29 mouse cellular contexts compared by ENCODE assay signal in genomic region chr8:61775936-61776335, GRCm38 (mm10).
A peak's percentile ranks its signal among the peaks of the same experiment; 100 is the strongest.
DNase-seq lines count a peak whose midpoint lies in the region; ATAC-seq lines count a peak whose summit lies in the region.
"Had no signal": no experiment of that assay in that cellular context is flagged by ENCODE, and none has a peak within 500 bp of the region (broad histone marks: within the 10 kb centered on the region; RNA-seq: fewer than 3 reads in every experiment).

No protein-coding gene starts in this region.

- no peak for ATAC-seq in embryonic facial prominence, embryonic 11.5 days (replicated peaks; ENCODE audit: insufficient number of reproducible peaks, low FRiP score, low TSS enrichment, low read depth)
- ATAC-seq in lung, embryonic 15.5 days (ENCODE audit: borderline replicate concordance, extremely low read depth, low FRiP score, low TSS enrichment): no peak
- ATAC-seq in embryonic facial prominence, embryonic 15.5 days (ENCODE audit: insufficient number of reproducible peaks, low FRiP score, low TSS enrichment, low read depth): no peak
- no peak for ATAC-seq in kidney, embryonic 16.5 days (ENCODE audit: low FRiP score, low TSS enrichment)
- ATAC-seq: activated CD4-positive, CD25-positive, alpha-beta regulatory T cell, adult 4 months; CD4-positive, CD25-positive, alpha-beta regulatory T cell, adult 4 months; forebrain, embryonic 16.5 days; hindbrain, postnatal 0 days; intestine, embryonic 15.5 days had no signal

- peak; percentile 19 for DNase-seq in embryonic facial prominence, embryonic 11.5 days (ENCODE audit: low spot score)
- DNase-seq in embryonic facial prominence, embryonic 10.5 days (ENCODE audit: low spot score): no peak
- no peak for DNase-seq in lung, postnatal 4 days
- DNase-seq in urinary bladder, adult 2 months (ENCODE audit: low spot score): no peak
- DNase-seq: adrenal gland, adult 2 months; adrenal gland, postnatal 36 days; cerebellum, adult 9-10 months; gastrocnemius, adult 2 months; heart, postnatal 36 days; kidney, adult 2 months; layer of hippocampus, postnatal 36 days; left cerebral cortex, postnatal 4 days; midbrain, embryonic 14.5 days; right cerebral cortex, adult 18-20 months; spleen, adult 18-20 months; thymus, postnatal 14 days had no signal

- H3K27ac ChIP-seq in embryonic facial prominence, embryonic 11.5 days (replicated peaks; ENCODE audit: low read depth, low read length): no peak overlapping the region
- no peak overlapping the region for H3K27ac ChIP-seq in embryonic facial prominence, embryonic 10.5 days (replicated peaks)
- peak overlapping the region; percentile 47; the same call in 1 of the 2 replicates for H3K27ac ChIP-seq in lung, embryonic 15.5 days
- peak overlapping the region; percentile 44; the same call in 1 of the 2 replicates for H3K27ac ChIP-seq in embryonic facial prominence, embryonic 15.5 days (replicated peaks)
- no peak overlapping the region for H3K27ac ChIP-seq in kidney, embryonic 16.5 days (ENCODE audit: low read length)
- H3K27ac ChIP-seq: gastrocnemius, adult 2 months; hindbrain, embryonic 12.5 days; hindbrain, postnatal 0 days; intestine, embryonic 15.5 days; kidney, postnatal 0 days; liver, embryonic 15.5 days; macrophage had no signal

- H3K4me3 ChIP-seq in embryonic facial prominence, embryonic 11.5 days (ENCODE audit: low read depth, low read length): no peak overlapping the region
- no peak overlapping the region for H3K4me3 ChIP-seq in embryonic facial prominence, embryonic 10.5 days
- H3K4me3 ChIP-seq in lung, embryonic 15.5 days: no peak overlapping the region
- H3K4me3 ChIP-seq in embryonic facial prominence, embryonic 15.5 days (replicated peaks): no peak overlapping the region
- no peak overlapping the region for H3K4me3 ChIP-seq in kidney, embryonic 16.5 days (ENCODE audit: low read length)
- H3K4me3 ChIP-seq: erythroblast, embryonic 14.5 days; gastrocnemius, adult 2 months; hindbrain, embryonic 12.5 days; intestine, embryonic 15.5 days; liver, embryonic 15.5 days had no signal

- 66% methylated on average over 6 of the region's 6 CpGs for WGBS in embryonic facial prominence, embryonic 11.5 days
- WGBS in embryonic facial prominence, embryonic 10.5 days: 79% methylated on average over 6 of the region's 6 CpGs
- WGBS in lung, embryonic 15.5 days: 34% methylated on average over 6 of the region's 6 CpGs
- WGBS in embryonic facial prominence, embryonic 15.5 days: 17% methylated on average over 6 of the region's 6 CpGs
- WGBS in kidney, embryonic 16.5 days: 74% methylated on average over 6 of the region's 6 CpGs

- H3K4me2 ChIP-seq in embryonic facial prominence, embryonic 11.5 days (ENCODE audit: low read depth, low read length): no peak overlapping the region
- H3K4me2 ChIP-seq in lung, embryonic 15.5 days: peak overlapping the region; percentile 35; the same call in 1 of the 2 replicates
- no peak overlapping the region for H3K4me2 ChIP-seq in embryonic facial prominence, embryonic 15.5 days (replicated peaks)
- H3K4me2 ChIP-seq in kidney, embryonic 16.5 days (replicated peaks; ENCODE audit: low read depth, low read length): no peak overlapping the region
- H3K4me2 ChIP-seq: hindbrain, embryonic 12.5 days; intestine, embryonic 15.5 days; liver, embryonic 15.5 days had no signal

- no peaks in the 10 kb centered on the region for H3K27me3 ChIP-seq in embryonic facial prominence, embryonic 11.5 days (ENCODE audit: control insufficient read depth, insufficient read depth, low read length)
- no peaks in the 10 kb centered on the region for H3K27me3 ChIP-seq in embryonic facial prominence, embryonic 10.5 days (replicated peaks; ENCODE audit: low read depth, poor library complexity, severe bottlenecking)
- no peaks in the 10 kb centered on the region for H3K27me3 ChIP-seq in lung, embryonic 15.5 days
- H3K27me3 ChIP-seq in embryonic facial prominence, embryonic 15.5 days: no peaks in the 10 kb centered on the region
- H3K27me3 ChIP-seq in kidney, embryonic 16.5 days (ENCODE audit: insufficient read depth, low read length): no peaks in the 10 kb centered on the region; the same call in 1 of the 2 replicates
- H3K27me3 ChIP-seq: hindbrain, embryonic 12.5 days; intestine, embryonic 15.5 days; liver, embryonic 15.5 days had no signal

- H3K36me3 ChIP-seq in embryonic facial prominence, embryonic 11.5 days (replicated peaks; ENCODE audit: control insufficient read depth, insufficient read depth, low read depth, low read length): no peaks in the 10 kb centered on the region
- H3K36me3 ChIP-seq in embryonic facial prominence, embryonic 10.5 days (replicated peaks): no peaks in the 10 kb centered on the region
- H3K36me3 ChIP-seq in lung, embryonic 15.5 days: no peaks in the 10 kb centered on the region
- no peaks in the 10 kb centered on the region for H3K36me3 ChIP-seq in embryonic facial prominence, embryonic 15.5 days
- no peaks in the 10 kb centered on the region for H3K36me3 ChIP-seq in kidney, embryonic 16.5 days (ENCODE audit: insufficient read depth, low read length)
- H3K36me3 ChIP-seq: hindbrain, embryonic 12.5 days; intestine, embryonic 15.5 days; liver, embryonic 15.5 days had no signal

- H3K9me3 ChIP-seq in embryonic facial prominence, embryonic 11.5 days (replicated peaks; ENCODE audit: control insufficient read depth, low read length): no peaks in the 10 kb centered on the region
- H3K9me3 ChIP-seq in embryonic facial prominence, embryonic 10.5 days: no peaks in the 10 kb centered on the region
- H3K9me3 ChIP-seq in lung, embryonic 15.5 days: no peaks in the 10 kb centered on the region
- H3K9me3 ChIP-seq in embryonic facial prominence, embryonic 15.5 days (replicated peaks): no peaks in the 10 kb centered on the region
- H3K9me3 ChIP-seq in kidney, embryonic 16.5 days (ENCODE audit: low read length): no peaks in the 10 kb centered on the region
- H3K9me3 ChIP-seq: hindbrain, embryonic 12.5 days; intestine, embryonic 15.5 days; liver, embryonic 15.5 days had no signal

- H3K4me1 ChIP-seq in embryonic facial prominence, embryonic 11.5 days (ENCODE audit: control insufficient read depth, insufficient read depth, low read length): no peaks in the 10 kb centered on the region
- H3K4me1 ChIP-seq in embryonic facial prominence, embryonic 10.5 days: peaks cover 20% of the 10 kb centered on the region
- H3K4me1 ChIP-seq in lung, embryonic 15.5 days: peaks cover 15% of the 10 kb centered on the region; the same call in 1 of the 2 replicates
- peaks cover 17% of the 10 kb centered on the region for H3K4me1 ChIP-seq in embryonic facial prominence, embryonic 15.5 days
- H3K4me1 ChIP-seq in kidney, embryonic 16.5 days (ENCODE audit: insufficient read depth, low read length): no peaks in the 10 kb centered on the region
- H3K4me1 ChIP-seq: intestine, embryonic 15.5 days; liver, embryonic 15.5 days had no signal

- H3K9ac ChIP-seq in embryonic facial prominence, embryonic 11.5 days (replicated peaks; ENCODE audit: low read length): no peak overlapping the region
- H3K9ac ChIP-seq in lung, embryonic 15.5 days: no peak overlapping the region
- no peak overlapping the region for H3K9ac ChIP-seq in embryonic facial prominence, embryonic 15.5 days
- no peak overlapping the region for H3K9ac ChIP-seq in kidney, embryonic 16.5 days (replicated peaks; ENCODE audit: low read length)
- H3K9ac ChIP-seq: hindbrain, embryonic 12.5 days; intestine, embryonic 15.5 days; liver, embryonic 15.5 days had no signal

Comparison
In these comparisons a context has a peak if more than half of its experiments do, and no peak if none do; other contexts are left out.
1. H3K27ac ChIP-seq: peak in lung, embryonic 15.5 days (single experiment) and embryonic facial prominence, embryonic 15.5 days (single experiment); none in embryonic facial prominence, embryonic 11.5 days (single experiment), embryonic facial prominence, embryonic 10.5 days (single experiment) and kidney, embryonic 16.5 days (single experiment).